Mouse (Mus musculus) gastrocnemius, adult 18-20 months (tissue): ENCODE data around the gene Gm1043. TPM values are rescaled to one million over a fixed set of nuclear protein-coding genes. Genes with fewer than 3 reads are reported as not detected.

Experiments used
- DNase-seq: peaks from one replicate; pipeline ENCODE4 v3.0.0; 2021; ENCODE audit warnings: low spot score
- long read RNA-seq, 2 experiments: library from polyadenylated mRNA; stranded (forward); transcript quantifications; one replicate each; pipeline ENCODE4 v2.0.0; 2021
- total RNA-seq, 2 experiments: library from RNA; stranded (reverse); gene quantifications; 2 replicates each; pipeline ENCODE4 v1.2.3; 2021

Gene Gm1043
- total RNA-seq: not detected
- long read RNA-seq, experiment 1: 0 reads
- long read RNA-seq, experiment 2: 0 reads

- DNase-seq: no peak
Measured at GRCm38 (mm10) chr5:37085241-37085640, at the start of gene Gm1043. Gene Gm1043 (plus strand): TSS chr5:37085370.

DNA sequence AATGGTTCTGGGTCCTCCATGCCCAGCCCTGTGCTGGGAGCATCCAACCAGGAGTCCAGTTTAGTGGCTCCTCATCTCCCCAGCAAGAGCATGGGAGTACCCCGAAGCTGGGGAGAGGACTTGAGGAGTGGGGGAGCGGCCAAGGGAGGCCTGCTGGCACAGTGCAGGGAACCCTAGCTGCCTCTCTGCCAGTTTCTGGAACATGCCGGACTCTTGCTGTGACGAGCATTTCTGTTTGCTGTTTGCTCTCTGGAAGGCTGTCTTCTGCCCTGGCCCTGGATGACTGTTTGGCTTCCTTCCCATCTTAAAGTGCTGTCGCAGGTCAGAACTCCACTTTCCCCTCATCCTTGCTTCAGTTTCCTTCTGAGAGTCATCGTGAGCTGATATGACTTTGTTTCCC is 49.3 kb upstream of the Gm1043 start:
- DNase-seq: no peak

DNA sequence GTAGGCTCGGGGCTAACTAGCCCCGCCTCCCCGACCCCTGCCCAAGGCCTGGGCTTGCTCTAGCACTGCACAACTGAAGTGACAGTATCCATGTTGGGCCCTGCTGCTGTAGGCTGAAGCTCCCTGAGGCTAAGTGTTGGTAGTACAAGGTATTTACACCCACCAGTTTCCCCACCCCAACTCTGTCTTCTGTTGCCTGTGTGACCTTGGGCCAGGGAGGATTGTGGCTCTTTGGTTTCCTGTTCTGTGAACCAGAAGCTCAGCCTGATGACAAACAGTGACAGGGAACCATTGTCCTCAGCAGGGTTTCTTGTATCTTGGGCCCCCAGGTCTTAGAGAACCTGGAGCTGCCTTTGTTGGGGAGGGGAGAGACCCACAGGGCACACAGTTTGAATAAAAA is 48.3 kb upstream of the Gm1043 start:
- no peak for DNase-seq

DNA sequence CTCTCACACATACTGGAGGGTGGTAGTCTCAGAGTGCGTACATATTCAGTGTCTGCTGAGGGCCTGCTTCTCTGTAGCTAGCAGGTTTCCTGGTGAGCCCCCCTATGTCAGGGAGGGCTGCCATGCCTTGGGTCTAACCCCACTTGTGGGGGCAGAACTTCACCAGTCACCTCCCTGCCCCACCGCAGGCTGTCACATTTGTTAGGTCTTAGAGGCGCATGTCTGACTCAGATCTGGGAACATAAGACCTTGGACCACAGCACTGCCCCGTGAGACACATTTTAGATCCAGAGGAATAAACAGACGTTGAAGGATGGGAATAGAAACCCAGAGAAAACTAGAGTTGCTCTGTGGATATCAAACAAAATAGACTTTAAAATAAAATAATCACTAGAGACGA is 45.3 kb upstream of the Gm1043 start:
- DNase-seq: no peak

GRCm38 (mm10) chr5:37040711-37041110 is 44.5 kb upstream of the Gm1043 start:
- no peak for DNase-seq

GRCm38 (mm10) chr5:37041651-37042050 is 43.5 kb upstream of the Gm1043 start:
- DNase-seq: no peak

DNA sequence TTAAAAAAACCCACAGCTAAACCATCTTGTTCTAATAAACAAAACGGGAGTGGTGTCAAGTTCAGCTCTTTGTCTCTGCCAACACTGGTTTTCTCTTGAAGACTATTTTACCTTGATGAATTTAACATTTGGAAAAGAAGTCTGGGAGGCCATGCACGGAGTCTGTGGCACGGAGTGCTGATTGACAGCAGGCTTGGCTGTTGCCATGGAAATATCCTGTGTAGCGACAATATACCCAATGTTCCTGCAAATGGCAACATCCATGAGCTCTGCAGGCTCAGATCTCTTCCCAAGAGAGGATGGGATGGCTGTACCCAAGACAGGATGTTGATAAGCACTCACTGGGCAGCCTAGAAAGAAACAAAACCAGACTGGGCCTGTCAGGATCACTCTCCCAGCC is 42.2 kb upstream of the Gm1043 start:
- no peak for DNase-seq

DNA sequence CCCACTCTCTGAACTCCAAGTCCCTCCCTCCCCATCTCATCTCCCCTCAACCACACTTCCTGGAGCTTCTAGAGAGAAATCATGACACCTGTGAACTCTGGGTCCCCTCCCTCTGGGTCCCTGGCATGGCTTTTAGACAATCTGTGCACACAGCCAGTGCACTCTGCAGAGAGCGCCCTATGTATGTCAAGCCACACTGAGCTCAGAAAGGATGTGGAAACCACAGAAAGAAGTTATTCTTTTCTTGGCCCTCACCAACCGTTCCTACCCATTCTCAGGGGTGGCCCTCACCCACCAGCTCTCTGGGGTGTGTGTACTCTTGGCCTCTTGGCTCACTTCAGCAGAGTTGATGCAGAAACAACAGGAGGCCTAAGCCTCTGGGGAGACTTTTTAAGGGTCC is 40.4 kb upstream of the Gm1043 start:
- no peak for DNase-seq

GRCm38 (mm10) chr5:37045582-37045981 is 39.6 kb upstream of the Gm1043 start:
- no peak for DNase-seq

GRCm38 (mm10) chr5:37046791-37047190 is 38.4 kb upstream of the Gm1043 start:
- no peak for DNase-seq

DNA sequence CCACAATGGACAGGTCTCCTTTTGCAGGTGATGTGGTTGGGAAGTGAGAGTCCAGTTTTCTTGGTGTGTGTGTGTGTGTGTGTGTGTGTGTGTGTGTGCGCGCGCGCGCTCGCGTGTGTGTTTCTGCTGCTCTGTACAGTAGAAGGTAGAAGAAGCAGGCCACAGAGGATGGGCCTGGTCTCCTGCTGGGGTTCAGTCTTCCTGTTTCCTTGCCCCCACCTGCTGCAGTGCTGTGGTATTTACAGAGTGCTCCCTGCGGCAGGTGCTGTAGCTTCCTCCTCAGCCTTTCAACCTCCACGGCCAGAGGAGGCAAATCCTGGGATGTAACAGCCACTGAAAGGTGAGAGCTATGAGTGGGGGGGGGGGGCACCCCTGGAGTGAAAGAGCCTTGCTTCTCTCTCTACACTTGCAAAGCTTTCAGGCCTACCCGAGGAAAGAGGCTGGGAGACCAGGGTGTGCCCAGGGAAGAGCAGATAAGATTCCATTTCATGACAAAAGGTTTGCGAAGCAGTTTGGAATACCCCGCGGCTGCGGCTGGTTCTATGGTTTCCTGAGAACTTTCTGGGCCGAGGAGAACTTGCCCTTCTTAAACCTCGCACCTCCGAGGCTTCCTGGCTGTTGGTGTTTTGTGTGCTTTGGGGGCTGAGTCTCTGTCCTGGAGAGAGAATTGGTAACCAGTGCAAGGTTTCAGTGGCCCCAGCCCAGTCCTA is 37.8 kb upstream of the Gm1043 start:
- no peak for DNase-seq

DNA sequence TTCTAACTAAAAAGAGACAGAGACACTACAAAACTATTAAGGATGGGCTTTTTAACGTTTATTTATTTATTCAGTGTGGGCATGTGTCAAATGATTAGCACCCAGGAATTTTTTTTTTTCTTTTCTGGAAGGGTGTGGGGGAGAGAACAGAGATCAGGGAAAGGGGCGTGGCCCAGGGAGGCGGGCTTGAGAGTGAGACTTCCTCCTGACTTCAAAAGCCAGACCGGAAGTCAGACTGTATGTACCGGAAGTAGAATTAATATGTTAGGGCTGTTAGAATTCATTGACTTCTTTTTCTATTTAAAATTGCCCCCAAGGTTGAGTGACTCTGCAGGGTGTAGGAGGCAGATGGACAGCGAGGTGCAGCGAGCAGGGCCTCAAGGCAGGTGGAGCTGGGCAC is 37.2 kb upstream of the Gm1043 start:
- DNase-seq: no peak

GRCm38 (mm10) chr5:37049111-37049510 is 36.1 kb upstream of the Gm1043 start:
- DNase-seq: no peak

DNA sequence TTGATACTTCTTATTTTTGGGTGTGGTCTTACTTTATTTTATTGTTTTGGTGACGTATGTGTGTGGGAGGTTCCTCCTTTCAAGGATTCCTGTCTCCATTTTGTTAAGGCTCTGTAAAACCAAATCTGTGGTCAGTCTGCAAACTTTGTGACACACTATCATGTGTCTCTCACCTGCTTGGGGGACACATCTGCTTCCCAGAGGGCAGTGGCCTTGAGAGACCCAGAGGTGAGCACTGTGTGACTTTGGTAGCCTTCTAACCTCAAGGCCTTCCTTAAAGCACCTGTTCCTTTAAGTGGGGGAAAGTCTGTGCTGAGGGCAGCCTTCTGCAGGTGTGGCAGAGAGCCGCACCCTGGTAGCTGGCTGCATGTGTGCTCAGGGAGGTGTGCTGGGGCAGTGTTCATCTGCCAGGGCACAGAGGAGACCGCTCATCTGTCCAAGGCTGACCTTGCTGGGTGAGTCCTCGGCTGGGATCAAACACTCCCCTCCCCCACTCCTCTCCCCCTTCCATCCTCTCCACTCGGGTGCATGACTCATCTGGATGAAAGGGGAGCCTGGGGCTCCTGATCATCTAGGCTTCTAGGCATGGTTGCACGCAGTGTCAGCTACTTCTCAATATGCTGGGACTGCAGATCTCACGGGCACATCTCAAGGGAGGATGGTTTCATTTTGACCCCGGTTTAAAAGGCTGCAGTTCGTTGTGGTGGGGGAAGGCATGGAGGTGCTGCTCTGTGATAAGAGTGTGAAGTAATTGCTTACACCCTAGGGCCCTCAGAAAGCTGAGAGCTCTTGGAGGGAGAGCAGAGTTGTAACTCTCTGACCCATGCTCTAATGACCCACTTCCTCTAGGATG is 34.4 kb upstream of the Gm1043 start:
- no peak for DNase-seq

GRCm38 (mm10) chr5:37051374-37052100 is 33.6 kb upstream of the Gm1043 start:
- no peak for DNase-seq

GRCm38 (mm10) chr5:37052846-37053245 is 32.3 kb upstream of the Gm1043 start:
- peak; percentile 9 for DNase-seq

GRCm38 (mm10) chr5:37055789-37056188 is 29.4 kb upstream of the Gm1043 start:
- no peak for DNase-seq

DNA sequence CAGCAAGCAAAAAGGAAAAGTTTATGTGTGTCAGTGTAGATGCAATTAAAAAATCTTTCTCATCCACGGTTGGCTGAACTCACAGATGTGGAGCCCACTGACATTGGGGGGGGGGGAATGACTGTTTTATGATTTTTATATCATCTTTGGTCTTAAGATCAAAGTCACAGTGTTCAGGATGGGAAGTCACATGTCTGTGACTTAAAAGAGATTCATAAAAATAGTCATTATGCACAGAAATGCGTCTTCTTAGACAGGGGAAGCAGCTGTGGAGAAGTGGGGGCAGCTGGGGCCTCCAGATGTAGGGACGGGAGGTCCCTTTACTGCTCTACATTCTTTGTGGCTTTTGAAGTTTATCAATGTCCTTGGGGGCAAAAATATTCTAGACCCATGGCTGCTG is 28.7 kb upstream of the Gm1043 start:
- no peak for DNase-seq

DNA sequence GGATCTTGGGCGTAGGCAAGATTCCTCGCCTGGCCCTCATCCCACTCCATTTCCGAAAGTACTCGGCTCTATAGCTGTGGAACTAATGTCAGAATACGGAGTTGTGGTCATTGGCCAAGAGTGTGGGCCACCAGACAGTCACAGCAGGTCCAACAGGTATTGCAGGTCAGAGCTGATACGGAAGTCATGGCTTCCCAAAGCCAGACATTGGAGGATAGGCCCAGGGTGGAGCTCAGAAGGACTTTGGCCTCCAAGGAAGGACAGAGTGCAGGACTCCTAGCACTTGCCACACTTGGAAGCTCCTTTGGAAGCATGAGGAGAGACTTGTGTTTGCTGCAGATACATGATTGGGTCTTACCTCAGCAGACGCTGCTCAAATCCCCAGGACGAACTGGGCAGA is 23.6 kb upstream of the Gm1043 start:
- DNase-seq: no peak

- DNase-seq: no peak
Measured at GRCm38 (mm10) chr5:37064454-37065449, 20.4 kb upstream of the Gm1043 start.
